Mouse (Mus musculus): ENCODE measurements around the gene Rpl18a. TPM values are rescaled to one million over a fixed set of nuclear protein-coding genes. Genes with fewer than 3 reads are reported as not detected.

Rpl18a gene
- polyA plus RNA-seq, 1 experiment: 441 TPM

DNA sequence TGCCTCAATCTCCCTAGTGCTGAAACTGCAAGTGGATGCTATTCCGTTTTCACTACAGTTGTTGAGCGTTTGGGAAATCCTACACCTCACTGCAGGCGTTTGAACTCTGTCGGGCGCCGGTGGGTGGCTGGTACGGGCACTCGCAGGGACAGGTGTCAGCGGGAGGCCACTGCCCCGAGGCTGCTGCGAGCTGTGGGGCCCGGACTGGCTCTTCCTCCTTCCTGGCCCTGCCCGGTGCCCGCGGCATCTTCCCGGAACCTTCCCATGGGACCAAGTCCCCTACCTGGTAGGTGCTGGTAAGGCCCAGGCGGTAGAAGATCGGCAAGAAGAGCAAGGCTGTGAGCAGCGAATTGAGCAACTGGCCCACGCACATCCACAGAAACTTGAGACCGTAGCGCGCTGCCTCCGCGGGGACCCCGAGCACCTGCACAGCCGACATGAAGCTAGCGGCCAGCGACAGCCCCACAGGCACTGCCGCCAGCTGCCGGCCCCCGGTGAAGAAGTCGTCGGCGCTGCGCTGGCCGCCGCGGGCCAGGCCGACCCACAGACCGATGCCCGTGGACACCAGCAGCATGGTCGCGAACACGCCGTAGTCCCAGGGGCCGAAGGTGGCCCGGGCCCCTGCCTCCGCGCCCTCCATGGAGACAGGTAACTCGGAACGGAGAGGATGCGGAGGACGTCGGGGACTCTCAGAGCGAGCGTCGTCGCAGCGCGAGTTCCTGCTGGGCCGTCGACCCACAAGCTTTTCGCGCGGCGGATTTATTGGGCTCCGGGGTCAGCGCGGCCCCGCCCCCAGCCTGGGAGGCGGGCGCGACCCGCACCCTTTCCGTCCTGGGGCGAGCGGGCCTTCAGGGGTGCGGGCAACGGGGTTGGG, 5.0 kb downstream of the Rpl18a start, which contains the start of gene Slc5a5:
TSS of gene Slc5a5 (minus strand) at position 736 of the 874 bp plus-strand sequence.
- Histone ChIP-seq H3K36me3 (ENCODE audit: control insufficient read depth) (peaks cover 38% of the 10 kb centered on the region), H3K4me1 (ENCODE audit: control insufficient read depth) (peaks cover 66% of the 10 kb centered on the region), H3K27me3 (ENCODE audit: control insufficient read depth) (peaks cover 68% of the 10 kb centered on the region), H3K4me3 (replicated peaks) (no peak within 1 kb of the TSS), H3K9me3 (ENCODE audit: control insufficient read depth, low read length) (peaks cover 22% of the 10 kb centered on the region)
- no peak for TF ChIP-seq TAL1 (IDR thresholded peaks at IDR 0.05; ENCODE audit: low read length)
- no peak for TF ChIP-seq GATA1 (IDR thresholded peaks at IDR 0.05; ENCODE audit: low read length)

DNA sequence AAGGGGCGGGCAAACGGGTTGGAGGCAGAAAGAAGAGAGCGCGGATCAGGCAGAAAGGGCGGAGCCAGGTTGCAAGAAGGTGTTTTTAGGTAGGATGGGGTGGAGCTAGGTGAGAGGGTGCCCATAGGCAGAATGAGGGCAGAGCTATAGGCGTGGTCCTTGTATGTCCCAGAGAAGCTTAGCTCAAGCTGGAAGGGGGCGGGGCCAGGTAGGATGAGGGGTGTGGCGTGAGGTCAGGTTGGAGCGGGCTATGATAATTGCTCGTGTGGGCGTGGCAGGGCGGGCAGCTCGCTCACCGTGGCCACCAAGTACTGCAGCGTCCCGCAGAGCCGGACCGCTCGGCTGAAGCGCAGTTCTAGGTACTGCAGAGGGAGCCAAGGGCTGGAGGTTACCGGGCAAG, 5.9 kb downstream of the Rpl18a start:
- no peak overlapping the region for H3K4me3 ChIP-seq (replicated peaks)

DNA sequence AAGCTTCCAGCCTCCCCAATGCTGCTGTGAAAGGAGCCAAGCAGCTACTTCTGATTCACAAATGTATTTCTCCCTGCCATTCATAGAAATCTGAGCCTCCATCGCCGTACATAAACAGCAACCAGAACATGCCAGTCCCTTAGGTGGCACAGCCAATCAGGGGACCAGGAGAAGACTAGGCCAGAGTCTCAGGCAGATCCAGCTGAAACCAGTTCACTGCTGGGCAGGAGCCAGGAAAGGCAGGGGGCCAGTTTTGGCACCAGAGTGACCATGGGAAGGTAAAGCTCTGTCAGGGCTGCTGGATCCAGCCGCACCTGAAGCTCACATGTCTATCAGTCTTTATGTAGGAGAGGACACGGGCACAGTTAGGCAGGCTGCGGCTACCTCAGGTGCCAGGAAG, 6.6 kb downstream of the Rpl18a start:
- Histone ChIP-seq H3K4me3 (replicated peaks) (no peak overlapping the region), H3K9me3 (ENCODE audit: control insufficient read depth, low read length) (peaks cover 22% of the 10 kb centered on the region), H3K36me3 (ENCODE audit: control insufficient read depth) (peaks cover 28% of the 10 kb centered on the region), H3K4me1 (ENCODE audit: control insufficient read depth) (peaks cover 56% of the 10 kb centered on the region), H3K27me3 (ENCODE audit: control insufficient read depth) (peaks cover 83% of the 10 kb centered on the region)
- TF ChIP-seq TAL1 (IDR thresholded peaks at IDR 0.05; ENCODE audit: low read length) (no peak), GATA1 (IDR thresholded peaks at IDR 0.05; ENCODE audit: low read length) (no peak)

More for the DNA sequence above, 5.9 kb downstream of the Rpl18a start:
- Histone ChIP-seq H3K9me3 (ENCODE audit: control insufficient read depth, low read length) (peaks cover 22% of the 10 kb centered on the region), H3K36me3 (ENCODE audit: control insufficient read depth) (peaks cover 35% of the 10 kb centered on the region), H3K27me3 (ENCODE audit: control insufficient read depth) (peaks cover 76% of the 10 kb centered on the region), H3K4me1 (ENCODE audit: control insufficient read depth) (peaks cover 63% of the 10 kb centered on the region)
- TF ChIP-seq TAL1 (IDR thresholded peaks at IDR 0.05; ENCODE audit: low read length) (no peak), GATA1 (IDR thresholded peaks at IDR 0.05; ENCODE audit: low read length) (no peak)

DNA sequence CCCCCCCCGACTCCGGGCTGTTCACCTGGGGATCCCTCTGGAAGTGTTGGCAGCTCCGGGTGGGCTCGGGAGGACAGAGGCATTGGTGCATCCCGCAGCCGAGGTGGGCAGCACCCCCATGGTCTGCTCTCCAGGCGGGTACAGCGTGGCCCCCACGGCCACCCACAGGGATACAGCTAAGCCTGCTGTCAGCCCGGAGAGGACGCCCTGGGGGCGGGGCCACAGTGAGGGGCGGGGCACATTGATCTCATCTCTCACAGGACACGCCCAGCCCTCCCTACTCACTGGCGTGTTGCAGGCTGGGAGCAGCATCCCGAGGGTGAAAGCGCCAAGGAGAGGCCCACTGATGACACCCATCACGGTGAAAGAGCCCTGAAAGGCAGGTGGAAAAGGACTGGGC, 9.5 kb downstream of the Rpl18a start:
- Histone ChIP-seq H3K36me3 (ENCODE audit: control insufficient read depth) (no peaks in the 10 kb centered on the region; the same call in 1 of the 2 replicates), H3K27me3 (ENCODE audit: control insufficient read depth) (peaks cover 86% of the 10 kb centered on the region), H3K4me1 (ENCODE audit: control insufficient read depth) (peaks cover 31% of the 10 kb centered on the region), H3K9me3 (ENCODE audit: control insufficient read depth, low read length) (peaks cover 19% of the 10 kb centered on the region), H3K4me3 (replicated peaks) (no peak overlapping the region)
- TF ChIP-seq GATA1 (IDR thresholded peaks at IDR 0.05; ENCODE audit: low read length) (no peak), TAL1 (IDR thresholded peaks at IDR 0.05; ENCODE audit: low read length) (no peak)

DNA sequence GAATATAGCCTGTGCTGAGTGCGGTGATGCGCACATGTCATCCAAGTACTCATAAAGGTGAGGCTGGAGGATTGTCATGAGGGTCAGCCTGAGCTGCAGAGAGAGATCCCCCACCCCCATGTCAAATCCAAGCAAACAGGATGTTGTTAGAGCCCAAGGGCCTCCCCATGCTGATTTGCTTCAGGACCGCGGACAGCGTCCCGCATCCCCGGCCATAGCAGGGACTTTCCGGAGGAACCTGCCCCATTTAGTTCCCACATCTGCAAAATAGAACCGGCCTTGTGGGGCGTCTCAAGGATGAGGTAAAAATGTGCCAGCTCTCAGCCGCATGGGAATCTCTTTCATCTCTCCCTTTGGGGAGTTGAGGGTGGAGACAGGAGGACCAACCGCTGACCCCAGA, 11.6 kb downstream of the Rpl18a start:
- peaks cover 76% of the 10 kb centered on the region for H3K27me3 ChIP-seq (ENCODE audit: control insufficient read depth)

DNA sequence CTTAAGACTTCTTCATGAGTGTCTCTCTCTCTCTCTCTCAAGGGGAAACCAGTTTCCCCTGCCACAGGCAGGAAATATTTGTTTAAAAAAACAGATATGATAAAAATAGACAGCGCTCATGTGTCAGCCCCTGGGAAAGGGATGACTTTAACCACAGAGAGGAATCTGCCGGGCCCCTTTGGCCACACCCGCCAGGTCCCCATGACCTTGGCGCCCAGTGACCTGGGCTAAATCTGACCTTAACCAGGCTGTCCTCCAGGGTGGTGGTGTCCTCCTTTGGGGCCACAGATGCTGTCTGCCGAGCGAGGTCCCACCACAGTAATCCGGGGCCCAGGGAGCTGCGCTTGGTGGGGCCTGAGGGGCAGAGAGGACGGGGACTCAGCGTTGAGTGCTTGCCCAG, 12.5 kb downstream of the Rpl18a start:
- Histone ChIP-seq H3K36me3 (ENCODE audit: control insufficient read depth) (no peaks in the 10 kb centered on the region), H3K9me3 (ENCODE audit: control insufficient read depth, low read length) (no peaks in the 10 kb centered on the region), H3K4me1 (ENCODE audit: control insufficient read depth) (peaks cover 11% of the 10 kb centered on the region), H3K27me3 (ENCODE audit: control insufficient read depth) (peaks cover 76% of the 10 kb centered on the region), H3K4me3 (replicated peaks) (no peak overlapping the region)
- no peak for TF ChIP-seq TAL1 (IDR thresholded peaks at IDR 0.05; ENCODE audit: low read length)
- TF ChIP-seq GATA1 (IDR thresholded peaks at IDR 0.05; ENCODE audit: low read length): no peak

More for the DNA sequence above, 11.6 kb downstream of the Rpl18a start:
- Histone ChIP-seq H3K4me3 (replicated peaks) (no peak overlapping the region), H3K36me3 (ENCODE audit: control insufficient read depth) (no peaks in the 10 kb centered on the region), H3K4me1 (ENCODE audit: control insufficient read depth) (peaks cover 11% of the 10 kb centered on the region), H3K9me3 (ENCODE audit: control insufficient read depth, low read length) (no peaks in the 10 kb centered on the region; the same call in 1 of the 2 replicates)
- TF ChIP-seq TAL1 (IDR thresholded peaks at IDR 0.05; ENCODE audit: low read length): no peak
- TF ChIP-seq GATA1 (IDR thresholded peaks at IDR 0.05; ENCODE audit: low read length): no peak

DNA sequence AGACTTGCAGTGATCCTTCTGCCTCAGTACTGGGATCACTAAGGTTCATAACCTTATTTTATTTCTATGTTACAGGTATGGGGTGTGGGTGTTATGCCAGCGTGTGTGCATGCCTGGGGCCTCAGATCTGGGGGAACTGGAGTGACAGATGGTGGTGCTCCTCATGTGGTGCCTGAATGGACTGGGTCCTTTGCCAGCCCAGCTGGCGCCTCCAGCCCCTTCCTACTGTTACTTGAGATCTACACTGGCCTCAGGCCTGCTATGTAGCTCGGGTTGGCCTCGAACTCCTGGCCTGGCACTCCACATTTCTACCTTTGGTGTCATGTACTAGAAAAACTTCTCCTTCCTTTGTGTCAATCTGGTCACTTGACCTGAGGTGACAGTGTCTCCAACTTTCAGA, 13.0 kb downstream of the Rpl18a start:
- Histone ChIP-seq H3K4me1 (ENCODE audit: control insufficient read depth) (peaks cover 11% of the 10 kb centered on the region), H3K27me3 (ENCODE audit: control insufficient read depth) (peaks cover 77% of the 10 kb centered on the region), H3K36me3 (ENCODE audit: control insufficient read depth) (no peaks in the 10 kb centered on the region)

DNA sequence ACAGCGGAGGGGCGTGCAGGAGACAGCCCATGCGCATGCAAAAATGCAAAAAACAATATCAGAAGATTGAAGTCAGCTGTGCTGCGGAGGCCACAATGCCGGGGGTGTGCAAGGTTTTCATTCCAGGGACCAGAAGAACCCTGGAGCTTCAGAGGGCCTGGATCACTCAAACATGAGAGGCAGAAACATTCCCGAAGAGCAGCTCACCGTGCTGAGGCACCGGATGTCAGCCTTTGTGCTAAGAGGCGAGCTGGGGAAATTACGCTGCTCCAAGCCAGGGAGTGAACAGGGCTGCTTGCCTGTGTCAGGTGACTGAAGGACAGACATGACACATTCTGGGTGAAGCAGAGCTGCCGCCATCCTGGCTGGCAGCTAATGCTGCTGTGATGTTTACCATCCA, 16.7 kb downstream of the Rpl18a start:
- Histone ChIP-seq H3K9me3 (ENCODE audit: control insufficient read depth, low read length) (no peaks in the 10 kb centered on the region), H3K4me1 (ENCODE audit: control insufficient read depth) (peaks cover 15% of the 10 kb centered on the region), H3K27me3 (ENCODE audit: control insufficient read depth) (peaks cover 50% of the 10 kb centered on the region), H3K36me3 (ENCODE audit: control insufficient read depth) (no peaks in the 10 kb centered on the region), H3K4me3 (replicated peaks) (no peak overlapping the region)
- TF ChIP-seq TAL1 (IDR thresholded peaks at IDR 0.05; ENCODE audit: low read length): no peak
- TF ChIP-seq GATA1 (IDR thresholded peaks at IDR 0.05; ENCODE audit: low read length): no peak

More for the DNA sequence above, 13.0 kb downstream of the Rpl18a start:
- H3K4me3 ChIP-seq (replicated peaks): no peak overlapping the region
- H3K9me3 ChIP-seq (ENCODE audit: control insufficient read depth, low read length): no peaks in the 10 kb centered on the region
- no peak for TF ChIP-seq TAL1 (IDR thresholded peaks at IDR 0.05; ENCODE audit: low read length)
- TF ChIP-seq GATA1 (IDR thresholded peaks at IDR 0.05; ENCODE audit: low read length): no peak

DNA sequence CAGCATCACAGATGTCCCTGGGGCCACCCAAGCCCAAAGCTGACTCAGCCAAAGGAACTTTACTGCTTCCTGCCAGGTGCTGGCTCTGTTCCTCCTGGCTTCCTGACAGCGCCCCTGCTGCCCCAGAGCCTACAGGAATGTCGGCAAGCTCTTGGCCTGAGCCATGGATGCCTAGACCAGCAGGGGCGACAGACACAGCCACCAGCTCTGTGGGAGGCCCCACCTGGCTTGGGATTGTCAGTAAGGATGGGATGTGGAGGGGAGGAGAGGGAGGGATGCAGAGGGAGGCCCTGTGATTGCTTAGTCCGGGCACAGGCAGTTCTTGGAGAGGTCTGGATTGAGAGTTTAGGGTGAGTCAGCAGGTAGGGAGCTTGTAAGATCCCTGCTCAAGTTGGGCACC, 17.1 kb downstream of the Rpl18a start:
- H3K36me3 ChIP-seq (ENCODE audit: control insufficient read depth): no peaks in the 10 kb centered on the region
- no peak for TF ChIP-seq GATA1 (IDR thresholded peaks at IDR 0.05; ENCODE audit: low read length)
- no peak for TF ChIP-seq TAL1 (IDR thresholded peaks at IDR 0.05; ENCODE audit: low read length)
- H3K4me1 ChIP-seq (ENCODE audit: control insufficient read depth): peaks cover 15% of the 10 kb centered on the region
- no peaks in the 10 kb centered on the region for H3K9me3 ChIP-seq (ENCODE audit: control insufficient read depth, low read length)
- peaks cover 46% of the 10 kb centered on the region for H3K27me3 ChIP-seq (ENCODE audit: control insufficient read depth)
- H3K4me3 ChIP-seq (replicated peaks): no peak overlapping the region

Data from erythroblast, embryonic 14.5 days (primary cell).